Mouse (Mus musculus) yolk sac, embryonic 10.5 days (tissue): ENCODE results near the gene Glrp1.
A peak's percentile ranks its signal among the peaks of the same experiment; 100 is the strongest.

Experiments used
- DNase-seq: peaks from one replicate; pipeline ENCODE4 v3.0.0-alpha.2; 2017; ENCODE audit warnings: low spot score

Gene Glrp1

DNA sequence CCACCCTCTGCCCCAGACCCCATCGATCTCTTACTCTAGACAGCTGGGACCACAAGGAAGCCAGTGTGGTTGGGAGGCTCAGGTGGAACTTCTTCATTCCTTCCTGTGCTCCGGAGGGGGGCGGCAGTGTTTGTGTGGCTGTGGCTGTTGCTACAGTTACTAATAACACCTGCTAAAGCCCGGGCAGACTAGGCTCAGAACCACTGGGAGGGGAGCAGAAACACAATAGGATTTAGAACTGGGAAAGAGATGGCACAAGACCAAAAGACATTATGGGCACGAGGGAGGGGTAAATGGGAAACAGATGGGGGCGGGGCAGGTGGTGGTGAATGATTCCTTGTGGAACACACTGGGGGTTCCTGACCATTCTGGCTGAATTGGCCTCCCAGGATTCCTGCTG lies 47.4 kb downstream of the Glrp1 start:
- no peak for DNase-seq

DNA sequence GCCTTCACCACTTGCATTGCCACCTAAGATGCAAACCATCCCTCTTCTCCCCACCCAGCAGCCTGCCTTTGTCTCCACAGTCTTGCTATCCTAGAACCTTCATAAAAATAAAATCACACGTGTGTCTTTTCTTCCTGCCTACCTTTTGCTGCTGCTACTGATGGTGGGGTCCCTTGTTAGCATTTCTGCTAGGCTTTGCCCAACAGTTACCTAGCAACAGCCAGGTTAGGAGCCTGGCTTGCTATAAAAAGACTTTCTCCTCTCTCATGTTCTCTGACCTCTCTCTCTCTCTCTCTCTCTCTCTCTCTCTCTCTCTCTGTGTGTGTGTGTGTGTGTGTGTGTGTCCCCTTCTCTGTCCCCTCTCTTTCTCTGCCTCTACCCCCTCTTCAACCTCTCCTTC lies 48.8 kb downstream of the Glrp1 start:
- DNase-seq: no peak

DNA sequence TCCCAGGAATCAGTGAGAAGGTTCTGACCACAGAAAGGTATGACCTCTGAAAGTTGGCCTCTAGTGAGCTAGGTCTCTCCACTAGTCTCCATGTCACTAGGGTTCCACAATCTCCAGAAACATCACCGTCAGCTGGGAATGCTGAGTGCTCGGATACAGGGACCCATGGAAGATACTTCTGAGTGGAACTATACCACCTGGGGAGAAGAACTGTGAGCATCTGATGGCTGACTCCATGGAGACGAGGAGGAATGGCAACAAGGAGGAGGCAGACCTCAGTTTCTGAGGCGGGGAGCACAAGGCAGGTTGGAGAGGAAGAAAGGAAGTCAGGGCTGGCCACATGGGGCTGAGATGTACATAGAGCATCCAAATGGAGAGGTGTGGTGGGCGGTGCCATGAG lies 50.2 kb downstream of the Glrp1 start:
- DNase-seq: no peak

DNA sequence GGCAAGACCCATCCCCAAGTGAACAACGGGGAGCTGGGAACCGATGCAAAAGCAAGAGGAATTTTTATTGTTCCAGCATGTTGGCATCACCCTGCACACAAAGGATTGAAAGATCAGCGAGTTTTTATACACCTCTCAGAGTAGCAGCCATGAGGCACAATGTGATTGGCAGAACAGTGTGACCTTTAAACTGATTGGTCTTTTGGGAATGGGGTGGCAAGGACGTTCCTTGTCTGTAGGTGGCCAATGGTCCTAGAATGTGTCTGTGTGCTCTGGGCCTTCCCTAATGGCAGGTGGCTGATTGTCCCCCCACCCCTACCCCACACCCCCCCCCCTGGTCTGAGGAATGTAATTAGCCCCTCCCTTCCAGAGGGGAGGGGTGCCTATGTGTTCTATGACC lies 50.7 kb downstream of the Glrp1 start:
- no peak for DNase-seq

DNA sequence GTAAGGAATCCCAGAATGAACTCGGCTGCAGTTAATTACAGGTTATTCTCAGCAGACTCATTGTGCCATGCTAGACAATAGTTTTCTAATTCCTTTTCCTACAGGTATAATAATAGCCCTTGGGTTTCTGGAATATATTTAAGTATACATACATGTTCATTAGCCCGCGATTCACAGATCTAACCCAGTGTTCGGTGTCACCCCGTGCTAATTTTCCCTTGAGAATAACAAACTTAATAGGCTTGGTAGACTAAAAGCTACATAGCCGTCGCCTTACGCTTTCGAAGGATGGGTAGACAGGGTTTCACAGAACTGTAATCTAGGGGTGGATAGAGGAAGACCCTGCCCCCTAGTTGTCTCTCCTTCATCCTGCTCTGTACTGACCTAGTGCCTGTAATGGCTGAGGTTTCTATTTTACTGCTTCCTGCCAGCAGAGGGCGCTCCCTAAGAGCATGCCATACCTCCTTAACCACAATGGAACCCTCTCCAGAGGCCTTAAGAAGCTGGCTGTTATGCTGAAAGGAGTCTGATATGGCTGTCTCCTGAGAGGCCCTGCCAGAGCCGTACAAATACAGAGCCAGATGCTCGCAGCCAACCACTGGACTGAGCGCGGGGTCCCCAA lies 53.3 kb downstream of the Glrp1 start:
- DNase-seq: peak; percentile 70

DNA sequence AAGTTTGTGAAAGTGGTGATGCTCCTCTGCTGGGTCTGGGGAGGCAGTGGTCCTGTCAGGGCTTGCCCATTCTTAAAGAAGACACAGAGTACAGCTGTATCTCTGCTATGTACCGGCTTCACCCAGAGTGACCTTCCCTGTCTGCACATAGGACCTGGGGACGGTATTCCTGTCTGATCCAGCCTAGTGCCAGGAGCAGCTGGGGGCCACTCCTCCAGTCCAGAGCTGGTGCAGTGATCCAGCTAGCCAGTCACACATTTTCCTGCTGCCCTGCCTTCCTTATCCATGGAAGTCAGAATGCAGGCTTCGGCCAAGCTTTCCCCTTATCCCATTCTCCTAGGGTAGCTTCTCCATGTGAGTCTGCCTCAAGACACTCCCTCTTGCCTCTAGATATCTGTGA lies 54.1 kb downstream of the Glrp1 start:
- DNase-seq: no peak

DNA sequence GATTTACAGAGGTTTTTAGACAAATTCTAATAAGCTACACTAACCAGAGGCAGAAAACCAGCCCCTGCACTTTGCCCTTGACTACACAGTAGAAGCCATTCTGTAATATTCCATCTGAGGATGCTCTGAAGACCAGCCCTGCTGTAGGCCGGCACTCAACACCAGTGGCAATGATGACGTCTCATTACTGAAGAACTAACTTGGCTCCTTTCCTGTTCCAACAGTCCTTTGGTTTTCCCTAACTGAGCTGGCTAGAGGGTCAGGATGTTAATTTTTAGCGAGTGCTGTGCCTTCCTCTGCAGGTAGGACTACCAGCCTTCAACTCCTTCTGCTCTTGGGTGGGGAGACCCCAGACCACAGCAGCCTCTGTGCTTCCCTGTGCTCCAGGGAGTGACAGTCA lies 55.2 kb downstream of the Glrp1 start:
- no peak for DNase-seq

DNA sequence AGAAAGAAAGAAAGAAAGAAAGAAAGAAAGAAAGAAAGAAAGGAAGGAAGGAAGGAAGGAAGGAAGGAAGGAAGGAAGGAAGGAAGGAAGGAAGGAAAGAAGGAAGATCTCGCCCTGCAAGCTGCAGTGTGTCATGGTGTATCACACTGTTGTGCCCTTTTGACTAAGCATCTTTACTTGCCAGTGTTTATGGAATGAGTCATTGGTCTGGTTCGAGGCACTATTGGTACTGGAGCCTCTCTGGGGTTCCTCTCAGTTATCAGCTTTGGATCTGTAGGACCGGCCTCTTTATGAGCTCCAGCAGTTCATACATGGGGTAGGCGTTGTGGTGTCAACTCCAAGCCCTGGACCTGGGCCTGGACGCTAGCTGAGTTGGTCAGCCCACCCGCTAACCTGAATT lies 57.7 kb downstream of the Glrp1 start:
- DNase-seq: no peak

DNA sequence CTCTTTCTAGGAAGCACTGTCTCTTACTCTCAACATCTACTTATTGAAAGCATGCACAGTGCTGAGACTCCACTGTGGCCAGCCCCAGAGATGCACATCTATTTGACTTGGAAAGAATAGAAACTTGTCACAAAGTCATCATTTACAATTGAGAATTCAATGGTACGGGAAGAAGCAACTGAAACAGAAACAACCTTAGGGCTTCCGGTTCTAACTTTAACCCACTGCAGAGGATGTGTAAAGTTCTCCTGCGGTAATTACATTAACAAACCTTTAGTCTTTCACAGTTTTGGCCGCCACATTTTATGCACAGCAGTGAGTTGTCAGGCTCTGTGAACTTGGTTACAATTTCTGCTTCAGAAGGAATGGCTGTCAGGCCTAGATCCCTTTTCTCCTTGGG lies 59.2 kb downstream of the Glrp1 start:
- no peak for DNase-seq
